Mouse (Mus musculus) lung, postnatal 0 days (tissue): ENCODE results near the gene Dgcr8. TPM values are rescaled to one million over a fixed set of nuclear protein-coding genes. Genes with fewer than 3 reads are reported as not detected.

Experiments used
- ATAC-seq: fragments of 200-750 bp; cut with Nextera tagmentation; 2 replicates; pipeline ENCODE4 v1.8.0; 2017; ENCODE audit warnings: moderate library complexity
- DNase-seq: peaks from one replicate; pipeline ENCODE4 v3.0.0-alpha.2; 2016; ENCODE audit warnings: low spot score
- H3K27ac ChIP-seq: fragments of 300-500 bp; sonication (generic); 2 replicates; pipeline ENCODE4 v1.5.1; 2014; ENCODE audit warnings: antibody characterized with exemption, mild to moderate bottlenecking, low read length, mixed read lengths
- H3K27me3 ChIP-seq: fragments of 300-500 bp; sonication (generic); replicated peaks from 2 replicates; pipeline ENCODE4 v1.6.1; 2014; ENCODE audit warnings: low read length, mixed read lengths; ENCODE audit not compliant: insufficient read depth
- H3K36me3 ChIP-seq: fragments of 300-500 bp; sonication (generic); 2 replicates; pipeline ENCODE4 v1.6.1; 2014; ENCODE audit warnings: low read length, mixed read lengths; ENCODE audit not compliant: insufficient read depth
- H3K4me1 ChIP-seq: fragments of 300-500 bp; sonication (generic); 2 replicates; pipeline ENCODE4 v1.6.1; 2014; ENCODE audit warnings: antibody characterized with exemption, low read depth, low read length, mixed read lengths; ENCODE audit not compliant: insufficient read depth
- H3K4me2 ChIP-seq: fragments of 300-500 bp; sonication (generic); replicated peaks from 2 replicates; pipeline ENCODE4 v1.6.1; 2014; ENCODE audit warnings: low read depth, mild to moderate bottlenecking, low read length, moderate library complexity, mixed read lengths
- H3K4me3 ChIP-seq: fragments of 300-500 bp; sonication (generic); 2 replicates; pipeline ENCODE4 v1.5.1; 2014; ENCODE audit warnings: low read depth, low read length
- H3K9ac ChIP-seq: fragments of 300-500 bp; sonication (generic); replicated peaks from 2 replicates; pipeline ENCODE4 v1.6.1; 2014; ENCODE audit warnings: low read depth, mild to moderate bottlenecking
- H3K9me3 ChIP-seq: fragments of 300-500 bp; sonication (generic); 2 replicates; pipeline ENCODE4 v1.6.1; 2016; ENCODE audit warnings: low read length, mixed read lengths
- CTCF ChIP-seq: IDR thresholded peaks from 2 replicates; pipeline ENCODE4 v1.5.1; 2016; ENCODE audit warnings: antibody characterized with exemption, mild to moderate bottlenecking
- EP300 ChIP-seq: IDR thresholded peaks from 2 replicates; pipeline ENCODE4 v1.6.1; 2016; ENCODE audit warnings: antibody characterized with exemption, mild to moderate bottlenecking, control low read depth
- WGBS: fragments of 180-500 bp; shearing (Covaris S2); extraction: QIAGEN DNeasy Blood & Tissue Kit; methylation state at CpG from one replicate; pipeline ENCODE4 v1.1.7; 2014; 5-methylcytosine and 5-hydroxymethylcytosine counted together
- polyA plus RNA-seq: library from polyadenylated mRNA; unstranded; fragments of >200 nt; fragmentation: Nextera tagmentation; extraction: Ambion mirVana; gene quantifications from 2 replicates; pipeline ENCODE4 v1.2.1, GENCODE M21; 2015

The Dgcr8 gene
- polyA plus RNA-seq, 1 experiment from 2014 or later = 13.3 TPM

GRCm38 (mm10) chr16:18233451-18233850 is 55.6 kb downstream of the Dgcr8 start:
- Histone ChIP-seq H3K4me3 (no peak overlapping the region), H3K27me3 (no peaks in the 10 kb centered on the region), H3K9ac (no peak overlapping the region), H3K9me3 (no peaks in the 10 kb centered on the region), H3K27ac (no peak overlapping the region), H3K4me2 (no peak overlapping the region), H3K36me3 (0 out of 2 replicates have a peak, but pooled peaks cover 4% of the 10 kb centered on the region), H3K4me1 (peaks cover 18% of the 10 kb centered on the region; the same call in 1 of the 2 replicates)
- no peak for ATAC-seq
- TF ChIP-seq EP300 = no peak
- no peak for TF ChIP-seq CTCF
- no peak for DNase-seq
- WGBS = 24% methylated on average over 1 of the region's 1 CpGs

- Histone ChIP-seq H3K4me2 (no peak overlapping the region), H3K4me1 (peaks cover 18% of the 10 kb centered on the region; the same call in 1 of the 2 replicates), H3K36me3 (no peaks in the 10 kb centered on the region), H3K9me3 (no peaks in the 10 kb centered on the region), H3K27ac (no peak overlapping the region; the same call in 1 of the 2 replicates), H3K4me3 (no peak overlapping the region), H3K27me3 (no peaks in the 10 kb centered on the region), H3K9ac (no peak overlapping the region)
- ATAC-seq (no peak), DNase-seq (no peak)
- 69% methylated on average over 4 of the region's 4 CpGs for WGBS
- TF ChIP-seq CTCF (no peak), EP300 (no peak)
These were observed 57.6 kb downstream of the Dgcr8 start for GRCm38 (mm10) chr16:18231451-18231850.

- WGBS = 76% methylated on average over 3 of the region's 3 CpGs
- TF ChIP-seq CTCF (no peak), EP300 (no peak)
- H3K9ac ChIP-seq = no peak overlapping the region
- H3K9me3 ChIP-seq = no peaks in the 10 kb centered on the region
- ATAC-seq (no peak), DNase-seq (no peak)
- no peaks in the 10 kb centered on the region for H3K27me3 ChIP-seq
- H3K4me1 ChIP-seq = peaks cover 16% of the 10 kb centered on the region; the same call in 1 of the 2 replicates
- H3K4me3 ChIP-seq = no peak overlapping the region
- H3K27ac ChIP-seq = no peak overlapping the region; the same call in 1 of the 2 replicates
- no peak overlapping the region for H3K4me2 ChIP-seq
- no peaks in the 10 kb centered on the region for H3K36me3 ChIP-seq
These were observed 58.0 kb downstream of the Dgcr8 start for GRCm38 (mm10) chr16:18231047-18231446.

- Histone ChIP-seq H3K27ac (no peak overlapping the region), H3K27me3 (no peaks in the 10 kb centered on the region), H3K9me3 (no peaks in the 10 kb centered on the region), H3K9ac (no peak overlapping the region), H3K36me3 (no peaks in the 10 kb centered on the region), H3K4me3 (no peak overlapping the region), H3K4me2 (no peak overlapping the region), H3K4me1 (peaks cover 12% of the 10 kb centered on the region; the same call in 1 of the 2 replicates)
- no peak for ATAC-seq
- no peak for DNase-seq
- 75% methylated on average over 6 of the region's 6 CpGs for WGBS
- TF ChIP-seq EP300 = no peak
- no peak for TF ChIP-seq CTCF
These were observed 58.4 kb downstream of the Dgcr8 start for GRCm38 (mm10) chr16:18230617-18231016.

GRCm38 (mm10) chr16:18229622-18230021 is 59.4 kb downstream of the Dgcr8 start:
- H3K4me1 ChIP-seq = peaks cover 12% of the 10 kb centered on the region; the same call in 1 of the 2 replicates
- H3K4me3 ChIP-seq = no peak overlapping the region
- no peaks in the 10 kb centered on the region for H3K27me3 ChIP-seq
- H3K9me3 ChIP-seq = no peaks in the 10 kb centered on the region
- 0 out of 2 replicates have a peak, but pooled peaks cover under 1% of the 10 kb centered on the region for H3K36me3 ChIP-seq
- no peak for DNase-seq
- 35% methylated on average over 11 of the region's 11 CpGs for WGBS
- no peak overlapping the region for H3K4me2 ChIP-seq
- TF ChIP-seq EP300 = no peak
- no peak for TF ChIP-seq CTCF
- H3K27ac ChIP-seq = no peak overlapping the region
- H3K9ac ChIP-seq = no peak overlapping the region
- no peak for ATAC-seq

- H3K4me3 ChIP-seq = no peak overlapping the region
- no peak for DNase-seq
- H3K9ac ChIP-seq = no peak overlapping the region
- H3K27me3 ChIP-seq = no peaks in the 10 kb centered on the region
- H3K36me3 ChIP-seq = peaks cover 8% of the 10 kb centered on the region; the same call in 1 of the 2 replicates
- no peak for ATAC-seq
- H3K9me3 ChIP-seq = no peaks in the 10 kb centered on the region
- WGBS = 96% methylated on average over 4 of the region's 4 CpGs
- peaks cover 7% of the 10 kb centered on the region; the same call in 1 of the 2 replicates for H3K4me1 ChIP-seq
- no peak overlapping the region for H3K27ac ChIP-seq
- no peak overlapping the region for H3K4me2 ChIP-seq
- TF ChIP-seq EP300 (no peak), CTCF (no peak)
These were observed 60.2 kb downstream of the Dgcr8 start for GRCm38 (mm10) chr16:18228856-18229255.
